Mouse (Mus musculus) thymus, postnatal 4 days (tissue): ENCODE measurements around the gene Rnaseh1.
A peak's percentile ranks its signal among the peaks of the same experiment; 100 is the strongest.

Experiments used
- DNase-seq: peaks from one replicate; pipeline ENCODE4 v3.0.0; 2021

Rnaseh1 gene

DNA sequence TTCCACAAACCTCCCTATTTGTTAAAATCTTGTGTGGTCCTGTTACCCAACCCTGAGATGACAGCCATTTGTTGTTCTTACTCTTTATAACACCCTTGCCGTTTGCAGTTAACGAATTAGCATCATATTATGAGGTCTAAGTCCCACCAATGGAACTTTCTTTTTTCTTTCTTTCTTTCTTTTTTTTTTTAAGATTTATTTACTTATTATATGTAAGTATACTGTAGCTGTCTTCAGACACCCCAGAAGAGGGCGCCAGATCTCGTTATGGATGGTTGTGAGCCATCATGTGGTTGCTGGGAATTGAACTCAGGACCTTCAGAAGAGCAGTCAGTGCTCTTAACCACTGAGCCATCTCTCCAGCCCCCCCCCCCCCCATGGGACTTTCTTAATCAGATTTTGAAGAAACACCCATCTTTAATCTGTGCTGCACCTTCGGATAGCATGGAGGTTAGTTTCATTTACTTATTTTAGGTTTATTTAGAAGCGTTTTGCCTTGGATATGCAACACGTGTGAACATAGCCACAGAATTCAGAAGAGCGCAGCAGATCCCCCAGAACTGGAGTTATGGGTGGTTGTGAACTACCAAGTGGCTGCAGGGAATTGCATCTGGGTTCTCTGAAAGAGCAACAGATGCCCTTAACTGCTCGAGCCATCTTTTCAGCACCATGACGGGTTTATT is 24.8 kb downstream of the Rnaseh1 start:
- DNase-seq = peak; percentile 39

DNA sequence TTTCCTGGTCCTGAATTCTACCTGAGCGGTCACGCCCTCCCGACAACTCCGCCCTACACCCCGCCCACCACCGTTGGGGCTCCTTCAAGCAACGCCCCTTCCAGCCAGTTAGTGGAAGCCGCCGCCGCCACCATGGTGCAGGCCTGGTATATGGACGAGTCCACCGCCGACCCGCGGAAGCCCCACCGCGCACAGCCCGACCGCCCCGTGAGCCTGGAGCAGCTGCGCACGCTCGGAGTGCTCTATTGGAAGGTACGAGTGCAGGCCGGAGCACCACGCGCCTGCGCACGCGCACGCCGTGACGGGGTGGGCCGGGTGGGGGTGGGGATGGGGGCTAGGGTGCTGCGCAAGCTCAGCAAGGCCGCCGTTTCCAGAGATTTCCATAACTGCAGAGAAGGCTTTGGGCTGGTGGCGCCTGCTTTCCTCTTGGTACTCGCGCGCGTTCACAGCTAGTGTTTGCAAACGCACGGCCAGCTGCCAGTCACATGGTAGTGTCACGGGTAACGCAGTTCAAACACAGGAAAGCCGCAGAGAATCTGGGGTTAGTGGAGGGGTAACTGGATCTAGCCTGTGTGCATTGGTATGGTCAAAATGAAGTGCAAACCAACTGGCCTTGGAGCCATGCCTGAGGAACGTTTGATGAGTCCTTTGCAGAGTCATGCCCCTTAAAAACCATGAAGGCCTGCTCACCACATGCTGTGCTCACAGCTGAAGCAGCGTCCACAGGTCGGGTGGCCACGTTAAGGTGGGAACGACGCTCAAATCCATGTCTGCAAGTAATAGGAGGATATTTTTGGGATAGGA is 25.9 kb downstream of the Rnaseh1 start, which contains the start of gene Adi1:
Adi1 (plus strand) TSS at position 111 of the 804 bp plus-strand sequence.
- DNase-seq = peak; percentile 86

DNA sequence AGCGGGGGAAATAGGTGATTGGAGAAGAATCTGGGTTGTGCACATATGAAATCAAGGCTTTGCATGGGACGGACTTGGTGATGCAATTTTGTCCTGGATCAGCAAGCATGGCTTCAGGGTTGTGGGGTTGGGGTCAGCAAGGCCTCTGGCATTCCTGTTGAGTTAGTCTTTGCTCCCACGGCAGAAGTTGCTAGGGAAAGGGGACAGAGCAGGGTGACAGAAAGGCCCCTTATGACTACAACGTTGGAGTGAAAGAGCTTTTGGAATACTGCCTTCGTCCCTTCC is 26.5 kb downstream of the Rnaseh1 start:
- DNase-seq = no peak

DNA sequence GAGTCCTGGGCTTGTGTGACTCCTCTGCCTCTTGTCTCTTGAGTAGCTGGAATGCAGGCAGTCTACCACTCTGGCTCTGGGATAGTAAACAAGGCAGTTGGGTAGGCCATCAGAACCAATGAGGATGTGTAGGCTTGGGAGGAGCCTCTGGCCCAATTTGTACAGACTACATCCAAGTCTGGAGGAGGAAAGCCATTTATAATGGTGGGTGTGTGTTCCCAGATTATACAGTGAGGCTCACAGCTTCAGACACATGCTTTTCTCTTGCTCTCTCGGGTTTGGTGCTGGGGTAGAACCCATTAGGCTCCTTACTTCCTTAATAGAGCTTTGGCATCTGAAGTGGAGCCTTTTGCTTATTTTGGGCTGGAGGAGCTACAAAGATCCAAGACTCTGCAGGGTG is 35.3 kb downstream of the Rnaseh1 start:
- no peak for DNase-seq

DNA sequence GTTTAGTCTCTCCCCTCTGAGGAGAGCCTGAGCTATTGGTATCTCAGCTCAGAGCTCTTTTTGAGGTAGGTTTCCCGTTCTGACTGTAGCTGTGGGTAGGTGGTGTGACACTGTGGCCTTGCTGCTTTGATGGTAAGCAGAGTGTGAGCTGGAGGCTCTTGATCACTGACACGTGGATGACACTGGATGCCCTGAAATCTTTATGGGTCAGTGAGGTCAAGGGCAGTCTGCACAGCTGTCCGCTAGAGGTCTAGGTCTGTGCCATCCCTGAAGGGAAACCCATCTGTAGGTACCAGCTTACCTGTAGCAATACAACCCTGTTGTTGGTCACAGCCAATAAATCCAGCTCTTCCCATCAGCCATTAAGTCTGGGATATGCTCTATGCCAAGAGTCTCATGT is 36.4 kb downstream of the Rnaseh1 start:
- DNase-seq = no peak

DNA sequence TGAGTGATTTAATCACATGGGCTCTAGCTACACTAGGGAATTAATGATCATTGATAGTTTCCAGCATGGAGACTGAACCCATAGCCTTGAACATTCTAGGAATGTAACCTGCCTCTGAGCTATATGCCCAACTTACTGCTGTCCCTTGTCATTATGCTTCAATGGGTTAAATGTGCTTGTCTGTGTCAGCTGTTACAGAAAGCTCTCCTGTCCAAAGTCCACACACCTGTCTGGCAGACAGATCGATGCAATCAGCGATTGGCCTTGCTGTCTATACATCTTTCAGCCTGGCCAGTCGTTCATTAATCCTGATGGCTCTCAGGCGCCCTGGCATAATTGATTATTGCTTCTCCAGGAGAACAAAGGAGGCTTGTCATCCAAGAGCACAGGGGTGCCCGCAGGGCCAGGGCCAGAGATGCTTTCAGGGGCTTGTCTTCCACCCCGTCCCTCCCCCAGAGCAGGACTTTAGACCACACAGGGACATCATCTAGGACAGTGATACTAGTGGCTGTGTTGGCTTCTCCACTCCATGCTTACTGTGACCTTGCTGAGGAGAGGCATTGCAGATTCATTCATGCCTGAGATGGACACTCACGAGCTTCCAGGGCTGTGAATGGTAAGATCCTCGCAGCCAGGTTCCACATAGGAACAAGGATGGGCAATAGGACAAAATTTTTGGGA is 36.9 kb downstream of the Rnaseh1 start:
- no peak for DNase-seq

DNA sequence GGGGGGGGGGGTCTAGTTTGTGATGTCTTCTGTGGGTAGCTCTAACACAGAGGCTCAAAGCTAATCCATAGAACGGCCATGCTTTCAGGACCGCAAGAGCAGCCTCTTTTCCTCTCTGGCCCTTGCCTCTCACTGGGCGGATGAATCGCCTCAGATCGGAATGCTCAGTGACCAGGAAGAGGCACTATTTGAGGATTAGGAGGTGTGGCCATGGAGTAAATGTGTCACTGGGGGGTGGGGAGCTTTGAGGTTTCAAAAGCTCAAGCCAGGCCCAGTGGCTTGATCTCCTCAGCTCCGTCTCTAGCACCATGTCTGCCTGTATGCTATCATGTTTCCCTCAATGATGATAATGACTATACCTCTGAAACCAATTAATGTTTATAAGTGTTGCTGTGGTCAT is 39.6 kb downstream of the Rnaseh1 start:
- DNase-seq = no peak

DNA sequence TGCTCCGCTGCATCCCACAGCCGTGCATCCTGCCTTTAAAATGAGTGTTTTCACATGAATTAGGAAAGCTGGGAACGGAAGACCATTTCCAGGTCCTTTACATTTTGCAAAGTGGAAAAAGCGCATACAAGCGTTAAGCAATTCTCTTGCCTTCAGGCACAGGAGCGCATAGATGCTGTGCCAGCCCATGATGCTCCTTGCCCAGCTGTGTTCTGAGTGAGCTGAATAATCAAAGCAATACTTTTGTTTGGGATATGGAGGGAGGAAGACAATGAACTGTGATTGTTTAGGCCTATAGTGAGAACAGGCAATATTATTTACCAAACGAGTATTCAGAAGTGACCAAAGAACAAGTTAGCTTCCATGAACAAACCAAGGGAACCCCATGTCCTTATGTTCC is 41.3 kb downstream of the Rnaseh1 start:
- no peak for DNase-seq

DNA sequence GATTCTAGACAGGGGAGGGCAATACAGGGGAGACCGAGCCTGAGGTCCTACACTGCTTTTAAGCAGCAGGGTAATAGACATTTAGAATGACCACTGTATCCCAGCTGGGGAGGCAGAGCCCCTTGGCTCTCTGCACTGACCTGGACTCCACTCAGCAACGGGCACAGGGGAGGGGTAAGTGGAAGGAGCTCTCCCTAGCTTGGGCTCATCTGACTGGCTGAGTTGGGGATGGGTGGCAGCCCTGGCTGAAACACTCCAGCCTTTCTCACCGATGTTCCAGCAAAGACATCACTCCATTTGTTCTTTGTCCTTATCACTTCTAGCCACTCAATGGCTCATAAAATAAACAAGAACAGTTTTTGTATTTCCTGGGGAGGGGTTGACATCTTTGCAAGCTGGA is 44.3 kb downstream of the Rnaseh1 start:
- DNase-seq = no peak

DNA sequence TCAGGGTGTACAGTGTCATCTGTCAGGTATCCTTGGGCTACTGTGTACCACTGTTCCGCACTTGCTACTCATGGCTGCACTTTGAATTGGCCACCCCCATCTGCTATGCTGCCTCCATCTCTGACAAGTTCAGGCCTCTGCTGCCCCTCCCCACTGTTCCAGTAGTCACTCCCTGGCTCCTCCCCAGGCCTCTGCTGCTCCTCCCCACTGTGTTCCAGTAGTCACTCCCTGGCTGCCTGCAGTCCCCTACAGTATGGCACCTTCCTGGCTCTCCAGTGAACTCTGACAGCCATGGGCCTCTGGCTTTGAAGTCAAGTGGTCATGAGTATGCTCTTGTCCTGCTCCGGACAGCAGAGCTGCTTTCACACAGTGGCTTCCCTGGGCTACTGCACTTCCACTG is 44.8 kb downstream of the Rnaseh1 start:
- DNase-seq = no peak

DNA sequence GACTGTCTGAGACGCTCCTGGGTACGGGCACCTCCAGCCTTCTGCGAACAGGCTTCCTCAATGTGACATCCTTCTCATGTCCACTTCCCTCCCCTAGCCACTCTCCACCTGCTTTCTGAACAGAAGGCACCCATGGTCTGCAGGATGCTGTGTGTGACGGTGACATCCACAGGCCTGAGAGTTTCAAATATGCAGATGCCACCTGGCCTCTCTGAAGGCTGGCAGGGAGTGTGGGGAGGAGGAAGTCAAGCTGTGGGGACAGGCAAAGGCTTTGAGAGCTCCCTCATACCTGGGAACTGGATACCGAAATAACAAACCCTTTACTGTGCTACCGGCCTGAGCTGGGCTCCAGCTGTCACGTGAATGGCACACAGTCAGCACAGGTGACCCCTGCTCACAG is 45.4 kb downstream of the Rnaseh1 start:
- DNase-seq = no peak

DNA sequence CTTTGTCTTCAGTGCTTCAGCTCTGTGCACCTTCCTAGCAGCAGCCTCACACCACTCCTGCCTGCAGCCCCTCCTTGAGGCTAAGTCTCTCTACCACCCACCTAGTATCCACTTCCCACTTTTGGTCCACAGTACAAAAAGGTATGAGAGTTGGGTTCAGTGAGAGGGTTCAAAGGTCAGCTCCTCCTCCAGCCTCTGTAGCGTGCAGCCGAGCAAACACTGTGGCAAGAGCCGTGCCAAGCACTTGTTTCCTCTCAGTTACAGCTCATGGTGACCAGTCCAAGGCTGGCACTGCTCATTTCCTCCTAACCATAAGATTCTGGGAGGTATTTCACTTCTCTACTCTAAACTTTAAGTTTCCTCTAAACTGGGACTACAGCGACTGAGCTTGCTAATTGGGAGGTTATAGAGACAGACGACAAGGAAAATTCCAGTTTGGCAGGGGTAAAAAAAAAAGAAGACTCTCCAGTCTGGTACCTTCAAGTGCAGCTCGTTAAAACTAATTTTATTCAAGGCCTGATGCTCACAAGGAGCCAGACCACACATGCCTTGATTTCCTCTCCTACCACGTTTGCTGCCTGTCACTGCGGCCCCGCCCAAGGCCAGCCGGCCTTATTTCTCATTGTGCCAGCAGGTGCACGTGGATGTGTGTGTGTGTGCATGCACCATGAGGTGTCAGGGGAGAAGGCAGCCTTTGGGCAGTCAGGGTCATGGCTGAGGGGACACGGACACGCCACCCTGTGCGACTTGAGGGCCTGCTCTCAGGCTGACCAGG is 48.6 kb downstream of the Rnaseh1 start:
- no peak for DNase-seq

DNA sequence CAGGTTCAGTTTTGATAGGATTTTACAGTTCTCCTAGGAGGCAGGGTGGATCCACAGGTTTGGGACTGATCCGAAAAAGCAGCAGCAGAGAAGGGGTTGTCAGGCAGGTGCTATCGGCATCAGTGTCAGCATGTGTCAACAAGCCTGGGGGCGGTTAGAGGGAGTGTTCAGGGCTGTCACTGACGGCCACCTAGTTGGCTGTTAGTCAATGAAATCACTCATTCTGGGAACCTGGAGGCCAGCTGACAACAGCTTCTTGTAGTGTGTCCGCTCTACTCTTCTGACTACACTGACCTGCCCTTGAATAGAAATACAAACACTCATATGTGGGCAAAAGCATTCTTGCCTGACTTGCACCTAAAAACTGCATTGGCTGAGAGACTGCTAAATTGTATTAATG is 49.7 kb downstream of the Rnaseh1 start:
- no peak for DNase-seq

DNA sequence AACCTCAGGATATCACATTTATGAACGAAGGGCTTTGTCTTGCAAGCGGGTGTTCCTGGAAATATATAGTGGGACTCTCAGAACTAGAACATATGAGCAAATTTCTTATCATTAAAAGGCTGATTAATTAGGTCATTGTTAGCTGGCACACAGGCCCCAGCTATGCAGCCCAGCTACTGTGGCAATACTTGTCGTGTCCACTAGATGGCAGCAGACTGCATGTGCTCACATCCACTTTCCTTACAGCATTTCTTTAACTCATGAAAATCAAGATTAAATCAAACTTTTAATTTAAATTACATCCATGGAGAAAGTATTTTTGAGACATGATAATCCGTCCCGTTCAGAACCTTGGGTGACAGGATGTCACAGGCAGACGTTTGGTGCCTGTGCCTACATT is 50.3 kb downstream of the Rnaseh1 start:
- DNase-seq = peak; percentile 79

DNA sequence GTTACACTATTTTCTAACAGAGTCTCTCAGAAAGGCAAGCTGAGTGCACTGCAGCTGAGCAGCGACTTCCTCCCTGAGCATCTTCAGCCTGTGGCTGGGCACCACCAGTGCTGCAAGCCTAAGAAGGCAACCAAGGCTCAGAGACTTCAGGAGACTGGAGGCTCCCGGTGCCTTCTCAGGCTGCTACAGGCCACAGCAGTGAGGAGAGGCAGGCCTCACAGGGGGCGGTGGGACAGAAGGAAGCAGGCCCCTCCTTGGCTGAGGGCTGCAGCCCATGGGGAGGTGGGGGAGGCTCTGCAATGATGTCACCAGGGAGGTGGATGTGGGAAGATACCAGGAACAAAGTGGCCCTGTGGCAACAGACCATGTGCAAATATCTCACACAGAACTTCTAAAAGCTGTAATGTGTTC is 50.7 kb downstream of the Rnaseh1 start:
- DNase-seq = peak; percentile 28

DNA sequence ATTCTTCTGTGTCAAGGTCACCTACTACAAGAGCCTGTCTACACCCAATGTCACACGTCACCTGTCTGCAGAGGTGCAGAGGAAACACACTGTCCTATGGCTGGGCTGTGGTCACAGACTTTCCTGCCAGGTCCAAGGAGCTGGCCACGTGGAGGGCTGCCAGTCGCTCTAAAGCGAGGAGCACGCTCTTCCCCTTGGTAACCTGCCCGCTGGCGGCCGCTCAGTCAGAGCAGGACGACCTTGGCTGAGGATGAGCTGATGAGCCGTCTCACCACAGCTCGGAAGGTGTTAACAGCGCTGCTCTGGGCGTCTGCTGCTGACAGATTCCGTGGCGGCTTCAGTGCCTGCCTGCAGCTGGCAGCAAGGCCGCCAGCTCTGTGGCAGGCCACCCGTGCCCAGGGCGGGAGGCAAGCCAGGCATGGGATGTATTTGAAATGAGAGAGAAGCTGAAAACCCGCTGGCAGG is 51.2 kb downstream of the Rnaseh1 start:
- DNase-seq = peak; percentile 25

DNA sequence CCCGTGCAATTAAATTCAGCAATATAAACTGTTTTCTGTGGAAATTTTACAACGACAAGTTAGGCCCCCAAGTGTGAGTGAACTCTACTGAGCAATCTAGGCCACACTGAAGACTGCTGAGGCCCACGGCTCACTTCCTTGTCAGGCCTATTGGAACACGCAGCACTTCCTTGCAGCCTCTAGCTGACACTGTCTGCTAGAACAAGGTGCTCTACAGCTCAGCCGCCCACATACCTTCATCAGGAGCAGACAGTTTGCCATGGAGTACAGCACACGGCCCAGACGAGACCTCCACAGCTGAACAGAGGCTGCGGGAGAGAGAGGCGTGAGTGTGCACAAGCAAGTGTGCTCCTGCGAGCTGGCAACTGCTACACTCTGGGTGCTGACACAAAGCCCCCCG is 51.9 kb downstream of the Rnaseh1 start:
- DNase-seq = no peak

DNA sequence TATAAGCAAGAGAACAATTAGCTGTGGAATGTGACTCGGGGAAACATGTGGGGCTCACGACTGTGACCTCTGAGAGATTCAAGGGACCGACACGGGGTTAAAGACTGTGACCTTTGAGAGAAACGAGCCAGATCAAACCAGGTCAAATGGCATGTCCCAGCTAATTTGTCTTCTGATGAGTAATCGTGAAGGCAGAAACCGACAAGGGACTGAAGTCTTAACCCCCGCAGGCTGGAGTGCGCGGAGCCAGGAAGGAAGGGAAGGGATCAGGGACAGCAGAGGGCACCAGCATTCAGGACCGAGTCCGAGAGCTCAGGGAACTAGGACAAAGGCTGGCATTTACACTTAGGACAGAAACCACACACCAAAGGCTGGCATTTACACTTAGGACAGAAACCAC is 55.0 kb downstream of the Rnaseh1 start:
- no peak for DNase-seq

DNA sequence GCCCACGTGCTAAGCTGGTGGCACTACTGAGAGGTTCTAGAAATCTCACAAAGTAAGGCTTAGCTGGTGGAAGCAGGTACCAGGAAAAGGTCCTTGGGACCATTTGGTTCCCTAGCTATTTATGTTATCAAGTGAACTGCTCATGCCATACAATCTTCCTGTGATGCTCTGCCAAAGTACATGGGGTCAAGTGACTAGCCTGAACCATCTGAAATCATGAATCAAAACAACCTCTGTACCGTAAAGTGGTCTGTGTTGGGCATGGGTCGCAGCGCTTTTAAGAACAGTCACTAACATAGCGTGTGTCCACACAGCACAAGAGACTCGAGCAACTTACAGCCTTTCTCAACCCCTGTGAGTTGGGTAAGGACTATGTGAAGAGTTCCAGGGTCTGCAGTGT is 55.8 kb downstream of the Rnaseh1 start:
- DNase-seq = no peak

DNA sequence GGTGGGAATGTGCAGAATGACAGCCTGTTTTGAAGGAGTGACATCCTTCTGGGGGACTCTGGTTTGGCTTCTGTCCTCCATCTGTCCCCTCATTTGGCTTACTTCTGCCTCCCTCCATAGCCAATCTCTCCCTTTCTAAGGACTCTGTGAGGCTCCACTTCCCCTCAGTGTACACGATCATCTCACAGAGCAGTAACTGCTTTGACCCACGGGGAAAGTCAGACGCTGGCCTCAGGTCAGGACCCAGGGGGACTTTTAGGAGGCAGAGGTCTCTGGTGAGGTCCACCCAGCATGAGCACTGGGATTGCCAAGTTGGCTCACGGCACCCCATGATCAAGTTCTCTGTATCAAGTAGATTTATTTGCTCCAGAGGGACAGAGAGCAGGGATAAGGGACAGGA is 58.8 kb downstream of the Rnaseh1 start:
- no peak for DNase-seq
